Mouse (Mus musculus): ENCODE measurements around the gene Cdk6.
"Not testable (repeated sequence)": the region's sequence is repeated elsewhere in the genome, so short reads cannot be mapped to it uniquely, and the experiment has no call there.

The Cdk6 gene

DNA sequence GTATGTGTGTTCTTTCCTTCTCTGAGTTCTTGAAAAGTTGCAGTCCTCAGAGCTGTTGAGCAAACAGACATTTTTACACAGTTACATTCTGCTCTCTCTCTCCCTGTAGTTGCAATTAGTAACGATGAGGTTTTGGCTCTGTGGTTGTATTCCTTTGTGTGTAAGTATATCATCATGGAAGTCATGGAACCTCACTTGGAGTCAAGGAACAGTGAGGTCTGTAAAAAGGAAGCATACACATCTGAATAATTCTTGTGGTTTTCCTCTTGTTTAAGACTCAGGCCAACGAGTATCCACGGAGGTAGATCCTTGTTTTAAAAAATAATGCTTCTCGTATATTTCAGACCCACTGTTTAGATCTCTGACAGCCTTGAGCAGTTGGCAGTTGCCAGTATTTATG lies 8.1 kb downstream of the Cdk6 start:
- DNase-seq = not testable (repeated sequence)

DNA sequence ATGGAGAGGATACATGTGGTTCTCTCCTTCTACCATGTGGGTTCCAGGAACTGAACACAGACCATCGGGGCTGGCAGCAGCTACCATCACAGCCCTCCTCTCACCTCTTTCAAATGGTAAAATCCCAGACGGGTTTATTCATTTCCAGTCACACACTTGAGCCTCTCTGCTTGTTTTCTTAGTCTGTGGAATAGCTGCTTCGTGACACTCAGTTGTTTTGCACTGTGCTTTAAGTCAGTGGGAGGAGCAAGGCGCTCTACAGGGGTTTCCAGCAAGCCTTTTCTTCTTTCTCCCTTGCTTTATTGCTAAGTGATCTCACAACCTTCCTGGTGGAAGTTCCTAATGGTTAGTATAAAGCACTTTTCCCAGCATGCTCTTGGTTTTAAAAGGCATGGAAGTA lies 10.6 kb downstream of the Cdk6 start:
- DNase-seq = not testable (repeated sequence)

DNA sequence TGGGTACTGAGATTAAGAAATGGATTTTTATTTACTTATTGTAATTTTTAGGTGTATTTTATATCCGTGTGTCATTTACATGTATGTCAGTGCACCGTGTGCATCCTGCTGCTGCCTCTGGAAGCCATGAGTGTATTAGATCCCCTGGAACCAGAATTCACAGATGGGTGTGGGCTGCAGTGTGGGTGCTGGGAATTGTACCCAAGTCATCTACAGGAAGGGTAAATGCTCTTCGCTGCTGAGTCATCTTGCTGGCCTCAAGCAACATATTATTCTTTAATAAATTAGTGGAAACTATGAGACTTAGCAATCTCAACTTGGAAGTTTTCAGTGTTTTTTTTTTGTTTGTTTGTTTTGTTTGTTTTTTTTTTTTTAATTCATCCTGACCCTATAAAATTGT lies 11.0 kb downstream of the Cdk6 start:
- no peak for DNase-seq

DNA sequence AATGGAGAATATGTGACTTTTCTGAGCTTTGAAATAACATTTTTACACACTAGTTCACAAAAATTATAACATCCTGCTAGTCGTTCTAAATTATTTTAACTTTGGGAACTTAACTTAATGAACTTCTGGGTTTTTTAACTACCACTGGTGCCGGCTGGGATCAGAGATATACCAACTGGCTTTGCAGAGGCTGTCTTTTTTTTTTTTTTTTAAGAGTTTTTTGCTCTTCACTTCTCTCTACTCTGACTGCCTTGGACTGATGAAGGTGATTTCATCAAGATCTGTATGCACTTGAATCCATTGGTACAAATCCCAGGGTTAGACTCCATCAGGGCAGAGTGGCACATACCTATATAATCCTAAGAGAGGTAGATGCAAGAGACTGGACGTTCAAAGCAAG lies 11.5 kb downstream of the Cdk6 start:
- DNase-seq = no peak

DNA sequence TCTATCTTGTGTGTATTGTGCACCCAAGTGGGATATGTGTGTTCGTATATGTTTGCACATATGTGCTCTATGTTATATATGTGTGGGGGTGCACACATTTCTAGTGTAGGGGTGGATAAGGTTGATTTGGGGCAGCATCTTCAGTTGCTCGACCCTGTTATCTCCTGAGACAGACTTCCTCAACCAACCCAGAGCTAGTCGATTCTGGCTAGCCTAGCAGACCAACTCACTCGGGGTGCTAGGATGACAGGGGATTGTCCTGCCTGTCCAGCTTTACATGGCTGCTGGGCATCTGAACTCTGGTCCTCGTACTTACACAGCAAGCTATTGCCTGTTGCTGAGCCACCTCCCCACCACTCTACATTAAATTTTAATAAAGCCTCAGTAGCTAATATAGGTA lies 13.0 kb downstream of the Cdk6 start:
- DNase-seq = no peak

DNA sequence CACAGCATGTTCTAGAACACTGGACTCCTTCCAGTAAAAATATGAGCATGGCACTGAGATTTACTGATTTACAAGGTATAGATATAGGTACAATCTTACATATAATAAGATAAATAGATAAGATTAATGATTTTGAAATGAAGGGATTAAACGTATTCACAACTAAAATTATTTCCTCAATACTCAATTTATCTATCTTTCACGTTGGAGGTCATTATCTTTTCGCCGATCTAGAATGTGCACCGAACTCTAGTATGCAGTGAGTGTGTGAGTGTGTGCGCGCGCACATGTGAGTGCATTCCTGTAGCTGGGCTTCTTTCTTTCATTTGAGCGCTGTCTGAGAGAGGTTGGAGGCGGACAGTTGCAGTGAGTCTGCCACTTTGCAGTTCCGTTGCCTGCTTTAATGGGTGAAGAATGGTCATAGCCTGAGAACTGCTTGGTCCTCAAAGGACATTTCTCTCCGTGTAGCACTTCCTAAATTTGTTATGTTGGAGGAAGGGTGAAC lies 13.8 kb downstream of the Cdk6 start:
- no peak for DNase-seq

DNA sequence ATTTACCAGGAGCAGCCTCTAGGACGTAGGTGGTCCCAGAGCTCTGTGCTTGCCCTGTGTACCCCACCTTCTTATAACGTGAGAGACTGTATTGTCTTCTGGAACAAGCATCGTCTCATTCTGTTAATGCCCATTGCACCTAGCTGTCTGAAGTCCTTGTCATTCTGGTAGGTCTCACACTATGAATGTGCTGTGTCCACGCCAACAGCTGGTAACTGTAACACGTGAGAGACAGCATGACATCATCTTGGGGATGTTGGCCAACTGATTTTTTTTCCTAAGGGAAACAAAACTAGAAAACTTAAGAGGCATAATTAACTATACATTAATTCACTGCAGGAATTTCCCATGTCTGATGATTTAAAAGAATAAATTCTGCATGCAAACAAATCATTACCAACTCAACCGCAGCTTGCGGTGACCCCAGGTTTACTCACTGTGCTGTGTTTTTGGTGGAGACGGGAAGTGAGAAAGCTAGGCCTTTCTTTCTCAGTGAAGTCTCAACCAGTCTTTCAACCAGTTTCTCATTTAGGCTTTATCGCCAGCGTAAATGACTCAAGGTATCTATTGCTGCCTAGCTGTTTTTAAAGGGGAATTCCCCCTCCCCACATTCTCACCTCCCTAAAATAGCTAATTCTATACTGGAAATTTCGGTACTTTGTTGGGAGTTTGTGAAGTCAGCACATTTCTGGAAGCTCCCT lies 14.4 kb downstream of the Cdk6 start:
- DNase-seq = no peak

DNA sequence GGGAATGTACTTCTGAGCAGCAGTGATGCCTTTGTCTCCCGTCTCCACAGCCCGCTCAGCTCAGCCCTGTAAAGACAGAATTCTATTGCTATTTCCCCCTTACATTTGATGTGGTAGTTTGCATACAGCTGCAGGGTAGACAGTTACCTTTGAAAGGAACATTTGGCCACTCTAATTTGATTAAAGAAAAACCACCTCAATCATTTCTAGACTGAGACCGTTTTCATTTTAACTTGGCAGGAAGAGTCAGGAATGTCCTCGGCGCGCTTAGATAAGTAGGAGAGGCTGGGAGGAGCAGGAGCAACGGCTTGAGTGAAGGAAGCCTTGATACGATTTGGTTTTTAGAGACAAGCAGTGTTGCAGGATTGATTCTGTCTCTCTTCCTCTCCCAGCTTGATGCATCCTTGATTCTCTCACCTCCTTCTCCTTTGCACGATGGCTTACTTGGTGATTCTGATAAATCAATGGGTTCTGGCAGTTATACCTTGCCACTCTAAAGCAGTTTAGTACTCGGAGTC lies 15.0 kb downstream of the Cdk6 start:
- no peak for DNase-seq

DNA sequence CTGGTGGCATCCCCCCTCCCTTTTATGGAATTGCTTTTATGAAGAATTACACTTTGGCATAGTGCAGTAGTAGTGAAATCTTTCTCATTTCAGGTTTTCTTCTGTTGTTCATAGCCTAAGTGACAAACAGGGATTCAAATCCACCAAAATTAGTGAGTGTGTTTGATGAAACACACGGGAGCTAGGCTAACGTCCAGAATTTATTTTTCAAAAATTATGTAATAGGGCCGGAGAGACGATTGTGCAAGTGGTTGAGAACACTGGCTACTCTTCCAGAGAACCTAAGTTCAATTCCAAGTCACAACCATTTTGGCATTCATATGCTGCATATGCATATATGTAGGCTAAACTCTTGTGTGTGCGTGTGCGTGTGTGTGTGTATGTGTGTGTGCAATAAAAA lies 16.2 kb downstream of the Cdk6 start:
- DNase-seq = no peak

DNA sequence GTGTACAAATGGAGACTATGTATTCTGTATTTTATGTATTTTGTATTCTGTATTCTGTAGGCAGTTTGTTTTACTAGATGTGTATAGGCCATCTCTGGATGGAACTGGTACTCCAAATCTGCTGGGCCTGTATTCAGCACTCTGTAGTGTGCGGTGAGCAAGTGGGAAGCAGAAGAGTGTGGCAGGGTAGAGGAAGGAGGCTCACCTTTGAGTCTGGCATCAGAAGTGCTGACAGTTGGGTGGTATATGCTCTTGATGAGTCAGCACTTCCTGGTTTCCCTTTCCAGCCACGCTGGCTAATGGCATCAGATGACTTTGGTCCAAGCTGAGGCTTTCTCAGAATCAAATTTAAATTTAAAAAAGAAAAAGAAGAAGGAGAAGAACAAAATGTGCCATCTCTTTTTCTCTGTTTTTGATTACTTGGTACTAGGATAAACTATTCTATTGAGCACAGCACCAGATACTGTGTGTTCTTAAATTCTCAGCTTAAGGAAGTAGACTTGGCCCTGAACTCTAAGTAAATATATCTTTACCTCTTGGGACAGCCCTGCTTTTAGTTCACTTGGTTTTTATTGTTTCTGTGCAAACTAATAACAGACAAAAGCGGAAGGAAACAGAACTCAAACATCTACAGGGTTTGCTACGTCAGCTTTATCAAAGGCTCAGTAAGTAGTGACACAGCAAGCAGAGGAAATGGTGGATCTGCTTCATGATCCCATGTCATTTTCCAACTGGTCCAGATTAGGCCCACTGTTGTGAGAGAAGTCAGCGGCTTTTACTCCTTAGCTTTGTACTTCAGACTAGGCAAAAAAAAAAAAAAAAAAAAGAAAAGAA lies 17.6 kb downstream of the Cdk6 start:
- DNase-seq = no peak

DNA sequence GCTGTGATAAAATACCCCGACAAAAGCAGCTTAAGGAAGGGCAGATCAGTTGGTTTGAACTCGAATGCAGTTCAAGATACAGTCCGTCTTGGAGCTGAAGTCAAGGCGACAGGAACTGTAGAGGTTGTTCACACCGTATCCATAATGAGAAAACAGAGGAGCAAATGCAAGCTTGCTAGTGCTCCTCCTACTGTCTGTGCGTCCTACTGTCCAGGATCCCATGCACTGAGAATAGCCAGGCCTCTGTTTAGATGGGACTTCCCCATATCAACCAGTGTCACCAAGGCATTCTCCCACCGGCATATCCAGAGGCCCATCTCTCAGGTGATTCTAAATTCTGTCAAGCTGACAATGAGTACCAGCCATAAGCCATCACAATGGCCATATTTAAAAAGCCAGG lies 18.6 kb downstream of the Cdk6 start:
- no peak for DNase-seq

DNA sequence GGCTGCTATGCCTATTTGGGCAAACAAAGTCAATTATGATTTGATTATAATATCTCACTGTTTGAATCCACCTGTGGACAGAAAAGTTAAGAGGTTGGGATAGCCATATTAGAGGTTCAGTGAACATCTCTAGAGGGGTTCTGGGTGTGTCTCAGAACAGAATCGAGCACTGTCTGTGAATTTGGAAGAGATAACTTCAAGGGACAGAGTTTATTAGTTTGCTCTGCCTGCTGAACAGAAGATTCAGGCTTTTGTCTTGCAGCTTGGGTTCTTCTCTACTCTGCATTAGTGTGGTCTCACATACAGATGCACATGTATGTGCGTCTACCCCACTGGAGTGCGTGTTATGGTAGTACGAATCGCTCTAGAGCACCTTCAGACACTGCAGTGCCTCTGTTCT lies 20.0 kb downstream of the Cdk6 start:
- no peak for DNase-seq

DNA sequence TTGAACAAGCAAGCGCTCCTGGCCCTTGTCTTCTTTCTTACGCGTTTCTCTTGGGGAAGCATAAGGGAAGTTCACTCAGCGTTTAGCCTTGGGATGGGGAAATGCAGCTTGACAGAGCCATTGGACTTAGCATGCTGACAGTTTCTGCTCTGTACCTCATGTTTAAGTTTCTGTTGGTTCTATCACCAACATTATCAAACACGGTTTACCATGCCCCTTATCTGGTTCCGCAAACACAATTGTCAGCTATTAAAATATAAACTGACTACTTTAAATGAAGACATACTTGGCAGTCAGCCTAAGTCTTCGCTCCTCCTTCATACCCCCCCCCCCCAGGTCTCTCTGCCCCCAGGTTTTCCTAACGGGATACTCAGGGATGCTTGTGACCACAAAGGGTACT lies 20.8 kb downstream of the Cdk6 start:
- DNase-seq = no peak

DNA sequence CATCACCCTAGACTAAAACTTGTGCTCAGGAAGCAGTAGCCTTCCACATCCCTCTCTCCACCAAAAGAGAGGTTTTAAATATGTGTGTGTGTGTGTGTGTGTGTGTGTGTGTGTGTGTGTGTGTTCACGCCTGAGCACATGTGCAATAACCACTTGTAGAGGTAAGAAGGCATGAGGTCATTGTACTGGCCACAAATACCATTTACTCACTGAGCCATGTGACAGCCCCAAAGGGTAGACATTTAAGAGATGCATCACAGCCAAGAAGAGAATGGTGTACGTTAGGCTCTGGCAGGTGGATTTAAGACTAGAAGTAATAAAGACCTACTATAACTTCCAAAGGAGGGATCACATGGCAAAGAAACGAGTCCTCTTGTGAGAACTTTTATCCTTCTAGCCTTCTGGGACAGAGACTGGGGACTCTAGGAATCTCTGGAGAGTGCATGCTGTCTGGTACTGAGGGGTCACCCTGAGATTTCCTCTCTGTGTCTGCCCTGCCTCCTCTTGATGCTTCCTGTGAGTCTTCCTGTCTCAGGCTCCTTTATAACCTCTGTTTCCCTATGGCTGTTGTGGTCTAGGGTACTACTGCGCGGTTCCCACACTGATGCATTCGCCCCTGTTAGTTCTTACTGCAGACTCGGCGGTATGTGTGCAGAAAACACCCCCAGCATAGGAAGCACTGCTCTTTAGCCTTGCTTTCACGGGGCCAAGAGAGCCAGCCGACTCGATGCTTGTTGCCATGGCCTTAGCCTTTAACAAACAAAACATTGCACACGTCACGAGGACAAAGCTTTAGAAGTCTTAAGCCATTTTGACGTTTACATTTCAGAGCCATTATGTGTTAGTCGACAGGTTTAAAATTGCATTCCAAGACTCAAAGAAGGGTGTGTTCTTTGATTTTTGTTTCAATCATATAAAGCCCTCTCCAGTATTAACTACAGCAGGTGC lies 22.0 kb downstream of the Cdk6 start:
- no peak for DNase-seq

DNA sequence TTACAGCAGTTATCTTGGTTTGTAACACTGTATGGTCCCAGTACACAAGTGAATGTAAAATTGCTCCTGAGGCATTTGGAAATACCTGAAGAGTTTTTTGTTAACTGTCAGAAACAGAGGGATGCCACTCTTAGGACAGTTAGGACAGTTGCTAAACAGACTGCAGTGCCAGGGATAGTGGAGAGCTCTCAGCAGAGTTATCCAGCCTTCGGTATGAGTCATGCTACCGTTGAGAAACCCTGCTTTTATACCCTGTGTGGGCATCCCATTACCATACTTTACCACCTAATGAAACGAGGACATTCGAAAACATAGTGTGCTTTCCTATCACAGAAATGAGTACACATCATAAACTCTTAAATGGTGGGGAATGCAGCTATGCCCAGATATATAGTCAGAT lies 25.8 kb downstream of the Cdk6 start:
- DNase-seq = no peak

DNA sequence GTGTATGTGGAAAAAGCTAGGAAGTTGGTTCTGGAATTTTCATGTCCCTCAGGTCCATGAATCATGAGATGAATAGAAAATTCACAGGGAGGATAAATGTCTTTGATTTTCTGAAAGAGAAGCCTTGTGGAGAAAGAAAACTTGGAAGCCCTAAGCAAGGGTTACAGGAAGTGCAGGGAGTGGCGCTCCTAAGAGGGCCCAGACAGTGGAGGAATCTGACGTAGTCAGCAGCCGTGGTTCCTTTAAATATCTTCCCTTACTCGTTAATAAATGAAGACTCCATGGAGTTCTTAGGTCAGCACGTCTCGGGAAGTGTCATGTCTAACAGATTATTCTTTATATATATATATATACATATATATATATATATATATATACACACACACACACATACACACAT lies 28.0 kb downstream of the Cdk6 start:
- no peak for DNase-seq

DNA sequence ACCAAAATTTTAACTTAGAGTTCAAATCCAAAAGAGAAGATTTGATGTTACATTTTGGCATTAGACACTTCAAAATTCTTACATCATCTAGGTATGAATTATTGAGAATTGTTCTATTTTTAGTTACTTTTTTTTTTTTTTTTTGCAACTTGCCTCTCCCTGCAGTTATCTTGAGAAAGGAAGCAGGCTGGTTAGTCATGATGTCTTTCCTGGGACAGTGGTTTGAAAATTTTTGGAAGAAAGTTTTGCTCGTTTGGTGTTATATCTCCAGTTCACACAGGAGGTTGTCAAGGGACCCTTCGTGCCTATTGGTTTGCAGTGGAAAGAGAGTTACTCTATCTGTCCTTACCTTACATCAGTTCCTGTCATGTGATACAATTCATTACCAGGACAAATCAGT lies 29.9 kb downstream of the Cdk6 start:
- no peak for DNase-seq

DNA sequence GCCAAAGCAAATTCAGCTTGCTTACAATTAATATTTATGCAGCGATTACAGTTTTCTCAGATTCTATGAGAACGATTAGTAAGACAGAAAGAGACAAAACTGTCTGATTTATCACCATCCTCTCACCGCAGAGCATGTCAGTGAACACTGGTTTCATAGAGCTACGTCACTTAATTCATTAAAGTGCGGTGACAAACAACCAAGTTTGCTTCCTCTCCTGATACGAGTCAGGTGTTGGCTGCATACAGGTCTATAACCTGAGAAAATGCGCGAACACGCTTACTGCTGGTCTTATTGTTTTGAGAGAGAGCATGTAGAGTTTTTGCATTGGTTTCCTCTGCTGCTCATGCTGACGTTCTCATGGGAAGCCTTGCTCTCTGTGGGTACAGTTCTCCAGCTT lies 31.9 kb downstream of the Cdk6 start:
- DNase-seq = no peak

DNA sequence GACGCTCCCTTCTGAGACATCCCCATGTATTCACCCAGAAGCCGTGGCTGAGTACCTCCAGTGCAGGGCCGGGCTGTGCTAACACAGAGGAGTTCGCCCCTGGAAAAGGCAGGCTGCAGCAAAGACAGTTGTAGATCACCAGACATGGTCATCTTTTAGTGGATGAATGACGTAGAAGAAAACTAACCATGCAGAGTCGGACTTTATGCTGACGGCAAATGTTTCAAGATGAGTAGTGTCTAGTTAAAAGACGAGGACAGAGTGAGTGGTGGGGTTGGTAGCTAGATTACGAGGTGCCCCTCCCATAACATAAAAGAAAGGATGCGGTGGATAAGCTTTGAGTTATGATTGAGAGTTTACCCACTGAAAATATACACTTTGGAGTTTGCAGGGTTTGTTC lies 33.5 kb downstream of the Cdk6 start:
- no peak for DNase-seq

DNA sequence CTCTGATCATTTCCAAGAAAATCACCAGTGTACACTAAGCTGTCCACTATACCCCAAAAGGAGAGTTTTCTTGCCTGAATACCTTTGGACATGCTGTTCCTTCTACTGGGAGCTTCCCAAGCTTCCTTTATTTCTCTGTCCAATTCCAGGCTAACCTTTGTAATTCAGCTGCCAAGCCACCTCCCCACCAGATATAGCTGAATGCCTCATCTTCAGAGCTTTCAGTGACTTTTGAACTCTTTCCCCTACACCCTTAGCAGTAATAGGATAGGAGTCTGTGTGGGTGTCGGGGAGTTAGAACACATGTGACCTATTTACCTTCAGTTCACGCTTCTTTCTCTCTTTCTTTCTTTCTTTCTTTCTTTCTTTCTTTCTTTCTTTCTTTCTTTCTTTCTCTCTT lies 34.9 kb downstream of the Cdk6 start:
- DNase-seq = no peak

DNA sequence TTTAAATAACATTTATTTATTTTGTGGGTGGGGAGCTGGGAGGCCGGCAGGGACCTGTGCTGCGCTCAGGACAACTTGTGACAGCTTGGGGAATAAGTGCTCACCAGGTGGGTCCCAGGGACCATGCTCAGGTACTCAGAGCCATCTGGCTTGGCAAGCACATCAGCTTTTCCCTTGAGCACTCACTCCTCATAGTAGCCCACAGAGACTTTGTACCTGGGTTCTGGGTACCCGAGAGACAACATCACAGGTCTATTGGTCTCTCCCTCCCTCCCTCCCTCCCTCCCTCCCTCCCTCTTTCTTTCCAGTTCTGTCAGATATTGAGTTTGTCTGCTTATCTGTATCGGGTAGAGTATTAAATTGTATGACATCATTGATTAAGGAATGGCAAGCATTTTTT lies 38.0 kb downstream of the Cdk6 start:
- no peak for DNase-seq

DNA sequence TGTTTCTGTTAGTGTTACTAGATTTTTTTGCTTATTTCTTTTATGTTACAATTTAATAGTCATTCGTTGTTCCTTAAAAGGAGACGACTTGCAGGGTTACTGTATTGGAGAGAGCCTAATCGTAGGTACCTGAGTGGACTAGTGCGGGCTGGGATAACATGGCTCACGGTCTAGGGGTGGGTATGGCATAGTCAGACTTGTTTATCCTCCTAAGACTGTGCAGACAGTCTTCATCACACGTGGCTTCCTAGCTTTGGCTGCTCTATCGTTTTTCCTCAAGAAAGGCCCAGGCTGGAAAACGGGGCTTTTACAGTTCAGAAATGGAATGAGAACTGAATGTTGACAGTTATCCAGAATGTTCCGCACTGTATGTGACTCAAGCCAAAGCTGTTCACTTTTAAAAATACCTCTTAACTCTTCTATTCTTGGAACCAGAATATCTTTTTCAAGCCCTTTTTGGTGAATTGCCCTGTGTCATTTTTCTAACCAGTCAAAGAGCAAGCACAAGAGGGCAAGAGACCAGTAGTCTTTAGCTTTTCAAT lies 39.5 kb downstream of the Cdk6 start:
- no peak for DNase-seq

DNA sequence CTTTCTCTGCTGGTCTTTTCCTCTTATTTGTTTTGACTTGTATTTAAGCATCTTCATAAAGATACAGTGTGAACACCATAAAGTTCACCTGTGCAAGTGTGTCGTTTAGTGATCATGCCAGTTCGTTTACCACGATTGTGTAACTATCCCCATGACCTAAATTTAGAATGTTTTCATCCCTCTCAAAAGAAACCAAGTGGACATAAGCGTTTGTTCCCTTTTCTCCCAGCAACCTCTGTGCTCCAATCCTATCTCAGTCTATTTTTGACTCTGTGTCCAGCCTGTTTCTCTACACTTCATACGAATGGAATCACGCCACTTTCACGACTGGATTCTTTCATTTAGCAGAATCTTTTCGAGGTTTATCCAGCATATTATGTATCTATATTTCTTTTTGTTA lies 40.5 kb downstream of the Cdk6 start:
- no peak for DNase-seq

Measured in cerebellum, adult 8-10 months (tissue).